In the genomic region with DNA sequence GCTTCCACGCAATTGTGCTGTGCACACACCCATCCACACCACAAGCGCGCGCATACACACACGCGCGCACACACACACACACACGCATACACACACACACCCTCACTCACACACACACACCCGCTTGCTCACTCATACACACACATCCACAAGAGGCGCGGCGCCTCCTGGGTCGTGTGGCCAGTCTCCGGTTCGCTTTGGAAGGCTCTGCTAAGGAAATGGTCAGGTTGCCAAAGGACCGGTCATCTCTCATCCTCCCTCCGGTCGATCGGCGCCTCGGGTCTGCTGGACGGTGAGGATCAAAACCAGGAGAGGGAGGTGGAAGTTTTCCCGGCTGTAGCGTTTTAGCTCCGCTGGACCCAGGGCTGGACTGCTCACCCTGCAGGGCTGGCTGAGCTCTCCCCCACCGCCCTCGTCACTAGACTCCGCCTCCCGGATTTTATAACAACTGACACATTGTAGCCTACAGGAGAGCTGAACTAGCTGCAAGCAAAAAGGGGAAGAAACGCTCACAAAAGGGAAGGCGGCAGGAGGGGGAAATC, we compare ENCODE assay signal across 8 mouse cellular contexts. TPM values are rescaled to one million over a fixed set of nuclear protein-coding genes. Genes with fewer than 3 reads are reported as not detected.
DNase-seq lines count a peak whose midpoint lies in the region; ATAC-seq lines count a peak whose summit lies in the region.

TSS of gene Srgap3 (minus strand) at position 372 of the 542 bp plus-strand sequence.

- peak; percentile 72 for DNase-seq in R1 (ENCODE audit: low read depth, low spot score)
- peak; percentile 89 to 91 for DNase-seq in cerebellum, postnatal 10 days
- peak; percentile 86 to 92 for DNase-seq in frontal cortex, postnatal 36 days (ENCODE audit: low spot score in 2 of 2)
- DNase-seq in left cerebral cortex, adult 11 months (ENCODE audit: low spot score): peak; percentile 80
- peak; percentile 89 for DNase-seq in lung, postnatal 36 days
- DNase-seq in retina, postnatal 1 day: peak; percentile 94
- DNase-seq in urinary bladder, adult 2 months (ENCODE audit: low spot score): peak; percentile 59

- peak within 1 kb of the TSS; percentile 90 for H3K9ac ChIP-seq in hindbrain, embryonic 15.5 days

- H3K4me3 ChIP-seq in hindbrain, embryonic 15.5 days: peak within 1 kb of the TSS; percentile 81

- peak within 1 kb of the TSS; percentile 66 for H3K4me2 ChIP-seq in hindbrain, embryonic 15.5 days

- under 1% methylated on average over 31 of the region's 31 CpGs for WGBS in hindbrain, embryonic 15.5 days

- no peaks in the 10 kb centered on the region for H3K9me3 ChIP-seq in hindbrain, embryonic 15.5 days

- peak within 1 kb of the TSS; percentile 96 for H3K27ac ChIP-seq in hindbrain, embryonic 15.5 days (replicated peaks)

- peaks cover 46% of the 10 kb centered on the region for H3K4me1 ChIP-seq in hindbrain, embryonic 15.5 days (replicated peaks)

- H3K27me3 ChIP-seq in hindbrain, embryonic 15.5 days: no peaks in the 10 kb centered on the region

- H3K36me3 ChIP-seq in hindbrain, embryonic 15.5 days: no peaks in the 10 kb centered on the region

- peak; percentile 93 for ATAC-seq in hindbrain, embryonic 15.5 days (ENCODE audit: low FRiP score, low read depth)

RNA-seq across cellular contexts. Expression of gene Srgap3, which starts in this region (rescaled TPM):
- polyA plus RNA-seq in hindbrain, embryonic 15.5 days (2015; fragmentation: Nextera tagmentation; extraction: Ambion mirVana): 30.5 and 36.8 TPM in 2 replicates
- 2.5 and 3.6 TPM in 2 replicates for polyA plus RNA-seq in urinary bladder, adult 2 months (2012; rRNA removed)

Comparison
In these comparisons a context has a peak if more than half of its experiments do, and no peak if none do; other contexts are left out.
1. Peak in every context shown above with its lines: DNase-seq, ATAC-seq, H3K4me3 ChIP-seq and H3K27ac ChIP-seq.